Mouse (Mus musculus): ENCODE measurements around the gene Sorbs2. TPM values are rescaled to one million over a fixed set of nuclear protein-coding genes. Genes with fewer than 3 reads are reported as not detected.

Sorbs2 gene
- polyA plus RNA-seq, 1 experiment from 2014 or later = 65.1 TPM

GRCm38 (mm10) chr8:45666221-45666620 is 158.6 kb downstream of the Sorbs2 start:
- Histone ChIP-seq H3K4me2 (no peak overlapping the region), H3K27me3 (replicated peaks) (no peaks in the 10 kb centered on the region), H3K9me3 (no peaks in the 10 kb centered on the region), H3K27ac (no peak overlapping the region), H3K9ac (no peak overlapping the region), H3K4me3 (no peak overlapping the region), H3K4me1 (peaks cover 4% of the 10 kb centered on the region; the same call in 1 of the 2 replicates), H3K36me3 (replicated peaks) (no peaks in the 10 kb centered on the region)
- no peak for ATAC-seq (replicated peaks)
- WGBS = 66% methylated on average over 7 of the region's 7 CpGs

- no peak overlapping the region for H3K4me2 ChIP-seq
- H3K9ac ChIP-seq = no peak overlapping the region
- 76% methylated on average over 4 of the region's 4 CpGs for WGBS
- no peak overlapping the region for H3K27ac ChIP-seq
- H3K9me3 ChIP-seq = no peaks in the 10 kb centered on the region
- peaks cover 14% of the 10 kb centered on the region for H3K4me1 ChIP-seq
- H3K27me3 ChIP-seq (replicated peaks) = no peaks in the 10 kb centered on the region
- H3K36me3 ChIP-seq (replicated peaks) = no peaks in the 10 kb centered on the region
- no peak for ATAC-seq (replicated peaks)
- no peak overlapping the region for H3K4me3 ChIP-seq
Observed at GRCm38 (mm10) chr8:45673149-45673548, 165.6 kb downstream of the Sorbs2 start.

- H3K36me3 ChIP-seq (replicated peaks) = no peaks in the 10 kb centered on the region
- H3K9ac ChIP-seq = no peak overlapping the region
- H3K9me3 ChIP-seq = no peaks in the 10 kb centered on the region
- H3K27ac ChIP-seq = 0 out of 2 replicates have a peak overlapping the region, but pooled peaks have one; percentile 50
- peak; percentile 37; the same call in 1 of the 2 replicates for ATAC-seq (replicated peaks)
- H3K4me3 ChIP-seq = no peak overlapping the region
- no peak overlapping the region for H3K4me2 ChIP-seq
- 45% methylated on average over 6 of the region's 6 CpGs for WGBS
- H3K4me1 ChIP-seq = peaks cover 15% of the 10 kb centered on the region
- H3K27me3 ChIP-seq (replicated peaks) = no peaks in the 10 kb centered on the region
Observed at GRCm38 (mm10) chr8:45675821-45676279, 168.3 kb downstream of the Sorbs2 start.

GRCm38 (mm10) chr8:45677114-45677853 is 169.7 kb downstream of the Sorbs2 start:
- Histone ChIP-seq H3K4me3 (no peak overlapping the region), H3K9ac (no peak overlapping the region), H3K4me2 (no peak overlapping the region), H3K27me3 (replicated peaks) (no peaks in the 10 kb centered on the region), H3K4me1 (peaks cover 15% of the 10 kb centered on the region), H3K36me3 (replicated peaks) (no peaks in the 10 kb centered on the region), H3K27ac (no peak overlapping the region), H3K9me3 (no peaks in the 10 kb centered on the region)
- 30% methylated on average over 10 of the region's 10 CpGs for WGBS
- ATAC-seq (replicated peaks) = peak; percentile 44; the same call in 1 of the 2 replicates

- Histone ChIP-seq H3K27me3 (replicated peaks) (no peaks in the 10 kb centered on the region), H3K27ac (no peak overlapping the region), H3K4me1 (peaks cover 17% of the 10 kb centered on the region), H3K4me3 (no peak overlapping the region), H3K4me2 (no peak overlapping the region), H3K36me3 (replicated peaks) (no peaks in the 10 kb centered on the region), H3K9me3 (no peaks in the 10 kb centered on the region), H3K9ac (no peak overlapping the region)
- no peak for ATAC-seq (replicated peaks)
- 55% methylated on average over 3 of the region's 3 CpGs for WGBS
Observed at GRCm38 (mm10) chr8:45677854-45678241, 170.3 kb downstream of the Sorbs2 start.

- no peak for ATAC-seq (replicated peaks)
- Histone ChIP-seq H3K36me3 (replicated peaks) (no peaks in the 10 kb centered on the region), H3K4me1 (peaks cover 16% of the 10 kb centered on the region), H3K9ac (no peak overlapping the region), H3K4me2 (no peak overlapping the region), H3K27me3 (replicated peaks) (no peaks in the 10 kb centered on the region), H3K4me3 (no peak overlapping the region), H3K9me3 (no peaks in the 10 kb centered on the region), H3K27ac (no peak overlapping the region)
- WGBS = 88% methylated on average over 3 of the region's 3 CpGs
Observed at GRCm38 (mm10) chr8:45681171-45681570, 173.6 kb downstream of the Sorbs2 start.

- H3K4me1 ChIP-seq = peaks cover 13% of the 10 kb centered on the region
- H3K27ac ChIP-seq = no peak overlapping the region
- 53% methylated on average over 8 of the region's 8 CpGs for WGBS
- no peaks in the 10 kb centered on the region for H3K9me3 ChIP-seq
- ATAC-seq (replicated peaks) = 0 out of 2 replicates have a peak, but pooled peaks have one; percentile 26
- H3K36me3 ChIP-seq (replicated peaks) = no peaks in the 10 kb centered on the region
- no peak overlapping the region for H3K4me2 ChIP-seq
- no peak overlapping the region for H3K4me3 ChIP-seq
- H3K27me3 ChIP-seq (replicated peaks) = no peaks in the 10 kb centered on the region
- no peak overlapping the region for H3K9ac ChIP-seq
Observed at GRCm38 (mm10) chr8:45682845-45683383, 175.3 kb downstream of the Sorbs2 start.

GRCm38 (mm10) chr8:45687942-45688695 is 180.5 kb downstream of the Sorbs2 start:
- no peak overlapping the region for H3K27ac ChIP-seq
- H3K36me3 ChIP-seq (replicated peaks) = no peaks in the 10 kb centered on the region
- H3K4me2 ChIP-seq = no peak overlapping the region
- no peak overlapping the region for H3K4me3 ChIP-seq
- no peak overlapping the region for H3K9ac ChIP-seq
- 0 out of 2 replicates have a peak, but pooled peaks have one; percentile 20 for ATAC-seq (replicated peaks)
- 65% methylated on average over 12 of the region's 12 CpGs for WGBS
- H3K4me1 ChIP-seq = peaks cover 13% of the 10 kb centered on the region
- no peaks in the 10 kb centered on the region for H3K9me3 ChIP-seq
- H3K27me3 ChIP-seq (replicated peaks) = no peaks in the 10 kb centered on the region

GRCm38 (mm10) chr8:45689611-45690207 is 182.1 kb downstream of the Sorbs2 start:
- H3K9ac ChIP-seq = no peak overlapping the region
- H3K27me3 ChIP-seq (replicated peaks) = no peaks in the 10 kb centered on the region
- no peaks in the 10 kb centered on the region for H3K9me3 ChIP-seq
- no peak overlapping the region for H3K4me3 ChIP-seq
- no peak for ATAC-seq (replicated peaks)
- no peak overlapping the region for H3K27ac ChIP-seq
- 75% methylated on average over 2 of the region's 2 CpGs for WGBS
- H3K4me2 ChIP-seq = no peak overlapping the region
- no peaks in the 10 kb centered on the region for H3K36me3 ChIP-seq (replicated peaks)
- peaks cover 11% of the 10 kb centered on the region for H3K4me1 ChIP-seq

GRCm38 (mm10) chr8:45700100-45700499 is 192.5 kb downstream of the Sorbs2 start:
- H3K4me3 ChIP-seq = no peak overlapping the region
- ATAC-seq (replicated peaks) = no peak
- no peaks in the 10 kb centered on the region for H3K9me3 ChIP-seq
- 92% methylated on average over 5 of the region's 5 CpGs for WGBS
- peaks cover 6% of the 10 kb centered on the region; the same call in 1 of the 2 replicates for H3K4me1 ChIP-seq
- H3K4me2 ChIP-seq = no peak overlapping the region
- H3K27me3 ChIP-seq (replicated peaks) = no peaks in the 10 kb centered on the region
- no peaks in the 10 kb centered on the region for H3K36me3 ChIP-seq (replicated peaks)
- no peak overlapping the region for H3K27ac ChIP-seq
- no peak overlapping the region for H3K9ac ChIP-seq

- WGBS = 50% methylated on average over 4 of the region's 4 CpGs
- peaks cover 6% of the 10 kb centered on the region; the same call in 1 of the 2 replicates for H3K4me1 ChIP-seq
- H3K9me3 ChIP-seq = no peaks in the 10 kb centered on the region
- no peak overlapping the region for H3K27ac ChIP-seq
- H3K27me3 ChIP-seq (replicated peaks) = no peaks in the 10 kb centered on the region
- no peak overlapping the region for H3K4me2 ChIP-seq
- H3K4me3 ChIP-seq = no peak overlapping the region
- H3K9ac ChIP-seq = no peak overlapping the region
- no peaks in the 10 kb centered on the region for H3K36me3 ChIP-seq (replicated peaks)
- peak; percentile 61; the same call in 1 of the 2 replicates for ATAC-seq (replicated peaks)
Observed at GRCm38 (mm10) chr8:45703700-45704101, 196.1 kb downstream of the Sorbs2 start.

- H3K4me3 ChIP-seq = no peak overlapping the region
- no peaks in the 10 kb centered on the region for H3K36me3 ChIP-seq (replicated peaks)
- H3K27ac ChIP-seq = no peak overlapping the region
- no peaks in the 10 kb centered on the region for H3K4me1 ChIP-seq
- WGBS = 85% methylated on average over 4 of the region's 4 CpGs
- H3K27me3 ChIP-seq (replicated peaks) = no peaks in the 10 kb centered on the region
- H3K9me3 ChIP-seq = no peaks in the 10 kb centered on the region
- H3K9ac ChIP-seq = no peak overlapping the region
- no peak for ATAC-seq (replicated peaks)
- H3K4me2 ChIP-seq = no peak overlapping the region
Observed at GRCm38 (mm10) chr8:45709098-45709497, 201.5 kb downstream of the Sorbs2 start.
